Mouse (Mus musculus) midbrain, embryonic 14.5 days (tissue): ENCODE data around the gene Pld2. TPM values are rescaled to one million over a fixed set of nuclear protein-coding genes. Genes with fewer than 3 reads are reported as not detected.

ENCODE experiments used
- ATAC-seq: fragments of 200-750 bp; cut with Nextera tagmentation; 2 replicates; pipeline ENCODE4 v1.8.0; 2017; ENCODE audit warnings: moderate number of reproducible peaks, moderate library complexity; ENCODE audit not compliant: low FRiP score, low TSS enrichment
- DNase-seq: peaks from one replicate; pipeline ENCODE4 v3.0.0-alpha.2; 2015
- H3K27ac ChIP-seq: fragments of 300-500 bp; sonication (generic); replicated peaks from 2 replicates; pipeline ENCODE4 v1.5.1; 2014; ENCODE audit warnings: mild to moderate bottlenecking, low read depth, low read length, moderate library complexity
- H3K27me3 ChIP-seq: fragments of 300-500 bp; sonication (generic); 2 replicates; pipeline ENCODE4 v1.6.1; 2014; ENCODE audit warnings: low read length, control low read depth, mixed read lengths; ENCODE audit not compliant: control insufficient read depth, insufficient read depth
- H3K36me3 ChIP-seq: fragments of 300-500 bp; sonication (generic); 2 replicates; pipeline ENCODE4 v1.6.1; 2014; ENCODE audit warnings: low read length, control low read depth; ENCODE audit not compliant: control insufficient read depth, insufficient read depth
- H3K4me1 ChIP-seq: fragments of 300-500 bp; sonication (generic); 2 replicates; pipeline ENCODE4 v1.6.1; 2014; ENCODE audit warnings: mild to moderate bottlenecking, antibody characterized with exemption, low read length, control low read depth; ENCODE audit not compliant: control insufficient read depth, insufficient read depth
- H3K4me2 ChIP-seq: fragments of 300-500 bp; sonication (generic); 2 replicates; pipeline ENCODE4 v1.6.1; 2014; ENCODE audit warnings: mild to moderate bottlenecking, low read length, moderate library complexity
- H3K4me3 ChIP-seq: fragments of 300-500 bp; sonication (generic); replicated peaks from 2 replicates; pipeline ENCODE4 v1.5.1; 2014; ENCODE audit warnings: low read depth, low read length
- H3K9ac ChIP-seq: fragments of 300-500 bp; sonication (generic); replicated peaks from 2 replicates; pipeline ENCODE4 v1.6.1; 2014; ENCODE audit warnings: mild to moderate bottlenecking, low read length, moderate library complexity
- H3K9me3 ChIP-seq: fragments of 300-500 bp; sonication (generic); 2 replicates; pipeline ENCODE4 v1.6.1; 2016; ENCODE audit warnings: low read length, control low read depth, mixed read lengths; ENCODE audit not compliant: control insufficient read depth
- whole genome bisulfite sequencing: fragments of 180-500 bp; shearing (Covaris S2); extraction: QIAGEN DNeasy Blood & Tissue Kit; methylation state at CpG from one replicate; pipeline ENCODE4 v1.1.7; 2014; 5-methylcytosine and 5-hydroxymethylcytosine counted together
- polyA plus RNA-seq: library from polyadenylated mRNA; unstranded; fragments of >200 nt; fragmentation: Nextera tagmentation; extraction: Ambion mirVana; gene quantifications from 2 replicates; pipeline ENCODE4 v1.2.1, GENCODE M21; 2014

Pld2 gene
- polyA plus RNA-seq = 8.5 and 9.2 TPM in 2 replicates

GRCm38 (mm10) chr11:70539877-70540587 lies at the start of gene Pld2:
TSS of gene Pld2 (plus strand) at chr11:70540064.
- Histone ChIP-seq H3K27me3 (peaks cover 12% of the 10 kb centered on the region; the same call in 1 of the 2 replicates), H3K36me3 (no peaks in the 10 kb centered on the region), H3K9me3 (no peaks in the 10 kb centered on the region), H3K4me3 (peak within 1 kb of the TSS; percentile 54), H3K4me2 (peak within 1 kb of the TSS; percentile 72), H3K4me1 (no peaks in the 10 kb centered on the region), H3K9ac (peak within 1 kb of the TSS; percentile 46), H3K27ac (no peak within 1 kb of the TSS)
- under 1% methylated on average over 64 of the region's 65 CpGs for WGBS
- peak; percentile 90 for DNase-seq
- peak; percentile 57; the same call in 1 of the 2 replicates for ATAC-seq

DNA sequence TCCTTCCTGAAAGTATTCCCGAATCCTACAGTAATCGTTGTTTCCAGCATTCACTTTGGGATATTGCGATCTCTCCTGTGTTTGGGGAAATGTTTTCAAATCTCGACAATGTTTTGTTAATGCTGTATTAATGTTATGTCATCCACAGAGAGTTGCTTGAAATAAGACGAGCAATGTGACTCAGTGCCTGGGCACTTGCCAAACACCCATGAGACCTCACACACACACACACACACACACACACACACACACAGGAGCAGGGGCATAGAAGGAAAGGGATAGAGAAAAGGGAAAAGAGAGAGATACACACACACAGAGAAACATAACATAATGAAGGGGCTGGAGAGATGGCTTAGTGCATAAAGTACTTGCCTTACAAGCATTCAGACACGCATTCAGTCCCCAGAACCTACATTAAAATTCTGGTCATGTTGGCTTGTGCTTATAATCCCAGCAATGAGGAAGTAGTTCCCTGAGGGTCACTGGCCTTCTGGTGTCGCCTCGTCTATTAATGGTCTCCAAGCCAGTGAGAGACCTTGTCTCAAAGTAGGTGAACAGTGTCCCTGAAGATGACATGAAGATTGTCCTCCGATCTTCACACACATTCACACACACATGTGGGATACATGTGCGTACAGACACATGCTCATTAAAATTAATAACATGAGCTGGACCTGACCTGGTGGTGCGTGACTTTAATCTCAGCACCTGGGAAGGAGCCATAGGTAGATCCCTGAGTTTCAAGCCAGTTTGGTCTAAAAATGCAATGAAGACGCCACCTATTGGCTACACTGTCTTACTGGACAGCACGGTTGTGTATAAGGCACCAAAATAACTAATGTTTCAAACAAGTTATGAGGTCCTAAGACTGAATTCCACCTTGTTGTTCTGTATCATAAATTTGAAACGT lies 40.0 kb upstream of the Pld2 start:
- Histone ChIP-seq H3K4me1 (no peaks in the 10 kb centered on the region), H3K27me3 (no peaks in the 10 kb centered on the region), H3K4me3 (no peak overlapping the region), H3K4me2 (no peak overlapping the region), H3K27ac (no peak overlapping the region), H3K9me3 (no peaks in the 10 kb centered on the region), H3K9ac (no peak overlapping the region), H3K36me3 (no peaks in the 10 kb centered on the region)
- peak; percentile 17 for DNase-seq
- 67% methylated on average over 14 of the region's 14 CpGs for WGBS
- ATAC-seq = no peak

- Histone ChIP-seq H3K36me3 (no peaks in the 10 kb centered on the region), H3K4me3 (no peak overlapping the region), H3K4me2 (no peak overlapping the region), H3K27ac (no peak overlapping the region), H3K27me3 (no peaks in the 10 kb centered on the region), H3K9me3 (no peaks in the 10 kb centered on the region), H3K4me1 (no peaks in the 10 kb centered on the region), H3K9ac (no peak overlapping the region)
- WGBS = 94% methylated on average over 1 of the region's 1 CpGs
- ATAC-seq (no peak), DNase-seq (no peak)
These were observed 39.4 kb upstream of the Pld2 start for GRCm38 (mm10) chr11:70500476-70500812.

DNA sequence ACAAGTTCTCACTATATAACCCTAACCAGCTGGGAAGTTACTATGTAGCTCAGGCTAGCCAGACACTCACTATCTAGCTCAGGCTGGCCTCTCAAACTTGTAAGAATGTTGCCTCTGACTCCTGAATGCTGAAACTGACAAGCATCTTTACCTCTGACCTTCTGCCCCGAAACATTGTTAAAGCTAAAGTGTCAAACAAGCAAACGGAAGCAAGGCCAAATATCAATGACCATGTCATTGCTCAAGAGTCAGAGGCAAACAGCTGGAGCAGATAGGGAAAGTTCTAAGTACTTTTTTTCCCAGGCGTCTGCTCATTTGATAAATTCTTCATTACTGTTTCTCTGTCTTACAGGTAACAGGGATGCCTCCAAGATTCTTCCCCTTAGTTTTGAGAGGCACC lies 37.8 kb upstream of the Pld2 start:
- H3K4me1 ChIP-seq = no peaks in the 10 kb centered on the region

DNA sequence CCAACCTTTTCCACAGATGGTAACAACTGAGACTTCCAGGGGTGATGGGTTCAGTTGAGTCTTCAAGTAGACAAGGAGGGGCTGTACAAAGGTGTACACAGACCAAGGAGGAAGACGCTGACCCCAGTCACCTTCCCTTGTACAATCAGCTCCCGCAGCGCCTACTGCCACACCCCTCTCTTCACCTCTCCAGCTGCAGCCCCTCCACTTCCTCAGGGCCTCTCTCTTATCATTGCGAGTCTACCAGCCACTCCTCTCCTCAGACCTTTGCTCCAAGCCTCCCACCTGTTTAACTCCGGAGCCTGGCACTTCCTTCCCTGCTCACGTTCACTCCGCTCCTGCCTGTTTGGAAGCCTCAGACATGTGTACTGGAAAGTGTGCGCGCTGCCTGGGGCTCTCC lies 34.9 kb upstream of the Pld2 start, which contains the start of gene Tm4sf5:
Gene Tm4sf5, plus strand, starts transcription at position 275 of the 400 bp plus-strand sequence.
- Histone ChIP-seq H3K4me1 (peaks cover 5% of the 10 kb centered on the region; the same call in 1 of the 2 replicates), H3K36me3 (no peaks in the 10 kb centered on the region), H3K27ac (no peak within 1 kb of the TSS), H3K27me3 (no peaks in the 10 kb centered on the region), H3K9me3 (no peaks in the 10 kb centered on the region), H3K4me3 (no peak within 1 kb of the TSS), H3K9ac (no peak within 1 kb of the TSS), H3K4me2 (no peak within 1 kb of the TSS)
- WGBS = 87% methylated on average over 9 of the region's 9 CpGs
- DNase-seq (no peak), ATAC-seq (no peak)

More for the DNA sequence above, 37.8 kb upstream of the Pld2 start:
- no peaks in the 10 kb centered on the region for H3K9me3 ChIP-seq
- H3K27ac ChIP-seq = no peak overlapping the region
- H3K4me2 ChIP-seq = no peak overlapping the region
- no peak overlapping the region for H3K4me3 ChIP-seq
- no peak overlapping the region for H3K9ac ChIP-seq
- H3K36me3 ChIP-seq = no peaks in the 10 kb centered on the region
- H3K27me3 ChIP-seq = no peaks in the 10 kb centered on the region
- WGBS = 76% methylated on average over 3 of the region's 3 CpGs
- ATAC-seq (no peak), DNase-seq (no peak)

GRCm38 (mm10) chr11:70506385-70506784 lies 33.5 kb upstream of the Pld2 start:
- no peak overlapping the region for H3K27ac ChIP-seq

GRCm38 (mm10) chr11:70506962-70507515 lies 32.8 kb upstream of the Pld2 start:
- Histone ChIP-seq H3K4me2 (no peak overlapping the region), H3K36me3 (no peaks in the 10 kb centered on the region), H3K9ac (no peak overlapping the region), H3K9me3 (no peaks in the 10 kb centered on the region), H3K4me3 (no peak overlapping the region), H3K27ac (no peak overlapping the region), H3K27me3 (no peaks in the 10 kb centered on the region), H3K4me1 (peaks cover 6% of the 10 kb centered on the region; the same call in 1 of the 2 replicates)
- WGBS = 72% methylated on average over 7 of the region's 7 CpGs
- DNase-seq (no peak), ATAC-seq (no peak)

More at GRCm38 (mm10) chr11:70506385-70506784, 33.5 kb upstream of the Pld2 start:
- H3K4me3 ChIP-seq = no peak overlapping the region
- H3K4me1 ChIP-seq = peaks cover 6% of the 10 kb centered on the region; the same call in 1 of the 2 replicates
- H3K9me3 ChIP-seq = no peaks in the 10 kb centered on the region
- H3K4me2 ChIP-seq = no peak overlapping the region
- H3K27me3 ChIP-seq = no peaks in the 10 kb centered on the region
- WGBS = 31% methylated on average over 4 of the region's 4 CpGs
- DNase-seq (peak; percentile 76), ATAC-seq (no peak)
- no peaks in the 10 kb centered on the region for H3K36me3 ChIP-seq
- H3K9ac ChIP-seq = no peak overlapping the region

DNA sequence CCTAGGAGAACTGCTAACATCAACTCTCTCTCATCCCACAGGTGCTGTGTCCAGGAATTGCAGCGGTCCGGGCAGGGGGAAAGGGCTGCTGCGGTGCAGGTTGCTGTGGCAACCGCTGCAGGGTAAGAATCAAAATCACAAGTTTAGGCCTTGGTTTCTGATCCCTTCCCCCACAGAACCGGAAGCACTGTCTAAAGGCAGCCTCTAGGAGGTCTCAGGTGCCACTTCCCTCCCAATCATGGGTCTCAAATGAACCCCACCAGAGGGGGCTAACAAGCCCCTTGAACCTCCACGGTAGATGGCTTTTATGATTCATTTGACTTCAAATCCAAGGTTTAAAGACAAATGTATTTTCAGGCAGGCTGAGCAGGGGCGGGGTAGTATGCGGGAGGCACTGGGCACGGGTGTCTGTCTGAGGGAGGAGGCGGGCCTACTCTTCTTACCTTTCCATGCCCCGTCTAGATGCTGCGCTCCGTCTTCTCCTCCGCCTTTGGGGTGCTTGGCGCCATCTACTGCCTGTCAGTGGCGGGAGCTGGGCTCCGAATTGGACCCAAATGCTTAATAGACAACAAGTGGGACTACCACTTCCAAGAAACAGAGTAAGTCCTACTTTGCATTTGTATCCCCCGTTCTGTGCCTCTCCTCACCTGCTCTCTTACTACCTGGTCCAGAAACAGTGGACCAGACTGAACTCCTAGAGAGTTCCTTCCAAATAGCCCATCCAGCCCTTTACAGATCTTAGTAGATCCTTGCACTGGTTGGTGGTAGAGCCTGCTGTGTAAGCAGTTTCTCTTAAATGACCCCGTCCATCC lies 29.9 kb upstream of the Pld2 start:
- no peak overlapping the region for H3K27ac ChIP-seq
- no peaks in the 10 kb centered on the region for H3K36me3 ChIP-seq
- H3K4me2 ChIP-seq = peak overlapping the region; percentile 44
- H3K9ac ChIP-seq = no peak overlapping the region; the same call in 1 of the 2 replicates
- H3K9me3 ChIP-seq = no peaks in the 10 kb centered on the region
- WGBS = 11% methylated on average over 19 of the region's 19 CpGs
- DNase-seq (peak; percentile 84), ATAC-seq (no peak; the same call in 1 of the 2 replicates)
- H3K4me1 ChIP-seq = peaks cover 6% of the 10 kb centered on the region; the same call in 1 of the 2 replicates
- no peaks in the 10 kb centered on the region for H3K27me3 ChIP-seq
- H3K4me3 ChIP-seq = 0 out of 2 replicates have a peak overlapping the region, but pooled peaks have one; percentile 1
